ENCODE assay signal across 16 mouse cellular contexts in the genomic region with DNA sequence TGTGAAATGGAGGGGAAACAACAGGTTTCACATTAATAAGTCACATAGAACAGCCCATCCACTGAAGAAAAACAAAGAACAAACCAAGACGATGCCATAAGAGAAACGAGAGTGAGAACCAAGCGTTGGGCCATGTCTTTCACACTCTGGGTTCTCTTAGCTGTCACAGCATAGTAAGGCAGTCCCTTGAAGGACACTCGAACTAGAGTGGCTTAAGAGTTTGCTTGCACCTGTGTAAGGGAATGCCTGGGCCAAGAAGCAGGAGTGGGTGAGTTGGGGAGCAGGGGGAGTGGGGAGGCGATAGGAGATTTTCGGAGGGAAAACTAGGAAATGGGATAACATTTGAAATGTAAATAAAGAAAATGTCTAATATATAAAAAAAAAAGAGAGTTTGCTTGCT. TPM values are rescaled to one million over a fixed set of nuclear protein-coding genes. Genes with fewer than 3 reads are reported as not detected.
"Had no signal": no experiment of that assay in that cellular context is flagged by ENCODE, and none has a peak within 500 bp of the region (broad histone marks: within the 10 kb centered on the region; RNA-seq: fewer than 3 reads in every experiment).

No protein-coding gene starts in this region.

- H3K27me3 ChIP-seq: limb, embryonic 15.5 days; liver, embryonic 12.5 days; megakaryocyte, embryonic 14.5 days; midbrain, embryonic 13.5 days; midbrain, embryonic 15.5 days; neural tube, embryonic 12.5 days; stomach, embryonic 15.5 days had no signal

- H3K27ac ChIP-seq: limb, embryonic 15.5 days; liver, embryonic 12.5 days; liver, embryonic 14.5 days; macrophage; midbrain, embryonic 13.5 days; midbrain, embryonic 15.5 days; neural tube, embryonic 12.5 days; stomach, embryonic 15.5 days; stomach, postnatal 0 days had no signal

- H3K36me3 ChIP-seq: limb, embryonic 15.5 days; liver, embryonic 12.5 days; midbrain, embryonic 13.5 days; midbrain, embryonic 15.5 days; neural tube, embryonic 12.5 days; stomach, embryonic 15.5 days had no signal

- DNase-seq: right cerebral cortex, postnatal 14 days; thymus, adult 18-20 months; thymus, postnatal 14 days; thymus, postnatal 36 days had no signal

- H3K4me3 ChIP-seq: limb, embryonic 15.5 days; liver, embryonic 12.5 days; megakaryocyte, embryonic 14.5 days; midbrain, embryonic 13.5 days; midbrain, embryonic 15.5 days; neural tube, embryonic 12.5 days; stomach, embryonic 15.5 days had no signal

- H3K4me1 ChIP-seq: limb, embryonic 15.5 days; liver, embryonic 12.5 days; megakaryocyte, embryonic 14.5 days; midbrain, embryonic 13.5 days; midbrain, embryonic 15.5 days; neural tube, embryonic 12.5 days; stomach, embryonic 15.5 days had no signal

- H3K9me3 ChIP-seq: limb, embryonic 15.5 days; liver, embryonic 12.5 days; midbrain, embryonic 13.5 days; midbrain, embryonic 15.5 days; neural tube, embryonic 12.5 days; stomach, embryonic 15.5 days had no signal

- H3K4me2 ChIP-seq: limb, embryonic 15.5 days; liver, embryonic 12.5 days; midbrain, embryonic 11.5 days; midbrain, embryonic 13.5 days; midbrain, embryonic 15.5 days; neural tube, embryonic 12.5 days; stomach, embryonic 15.5 days had no signal

- H3K9ac ChIP-seq: limb, embryonic 15.5 days; liver, embryonic 12.5 days; liver, embryonic 14.5 days; midbrain, embryonic 13.5 days; midbrain, embryonic 15.5 days; neural tube, embryonic 12.5 days; stomach, embryonic 15.5 days had no signal

- ATAC-seq: liver, embryonic 12.5 days; midbrain, embryonic 13.5 days; midbrain, embryonic 15.5 days had no signal

RNA-seq across cellular contexts. Expression of a gene that starts 3.2 kb away (rescaled TPM):
- polyA plus RNA-seq: liver, embryonic 12.5 days; liver, embryonic 14.5 days; liver, embryonic 16.5 days; macrophage; neural tube, embryonic 12.5 days had no signal

RNA-seq across cellular contexts. Expression of a gene that starts 46.7 kb away (rescaled TPM):
- polyA plus RNA-seq: liver, embryonic 12.5 days; liver, embryonic 16.5 days; macrophage; midbrain, embryonic 11.5 days; neural tube, embryonic 12.5 days had no signal
